Mouse (Mus musculus): Measurements from ENCODE around the gene Ascc1.

The Ascc1 gene

DNA sequence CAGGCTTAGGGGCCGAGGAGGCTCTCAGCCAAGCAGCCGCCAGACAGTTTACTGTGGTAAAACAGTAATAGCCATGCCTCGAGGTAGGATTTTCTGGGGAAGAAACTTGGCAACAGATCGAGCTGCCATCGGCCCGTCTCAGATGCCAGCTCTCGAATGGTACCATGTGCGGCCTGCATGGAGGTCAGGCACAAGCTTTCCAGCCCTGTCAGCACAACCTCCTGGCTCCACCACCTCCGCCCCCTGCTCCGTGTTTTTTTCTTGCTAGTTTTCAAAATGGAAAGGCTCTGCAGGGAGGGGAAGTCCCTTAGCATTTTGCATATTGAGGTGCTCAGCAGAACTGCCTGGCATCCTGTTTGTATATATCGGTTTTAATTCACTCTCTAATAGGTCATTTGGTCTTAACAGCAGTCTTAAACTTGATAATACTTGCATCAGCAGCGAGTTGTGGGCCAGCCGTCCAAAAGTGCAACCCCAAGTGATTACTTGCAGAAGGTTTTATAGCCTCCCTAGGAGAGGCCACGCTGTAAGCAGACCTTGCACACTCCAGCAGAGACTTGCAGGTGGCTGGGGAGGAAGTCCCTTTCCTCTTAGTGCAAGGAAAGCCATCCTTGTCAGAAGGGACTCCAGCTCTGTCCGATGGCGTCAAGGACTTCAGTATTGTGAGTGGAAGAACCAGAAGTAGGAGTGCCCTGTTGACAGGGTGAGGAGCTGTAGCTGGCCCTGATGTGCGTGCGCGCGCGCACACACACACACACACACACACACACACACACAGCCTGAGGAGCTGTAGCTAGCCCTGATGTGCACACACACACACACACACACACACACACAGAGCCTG, 78.6 kb downstream of the Ascc1 start:
- DNase-seq, result no peak

DNA sequence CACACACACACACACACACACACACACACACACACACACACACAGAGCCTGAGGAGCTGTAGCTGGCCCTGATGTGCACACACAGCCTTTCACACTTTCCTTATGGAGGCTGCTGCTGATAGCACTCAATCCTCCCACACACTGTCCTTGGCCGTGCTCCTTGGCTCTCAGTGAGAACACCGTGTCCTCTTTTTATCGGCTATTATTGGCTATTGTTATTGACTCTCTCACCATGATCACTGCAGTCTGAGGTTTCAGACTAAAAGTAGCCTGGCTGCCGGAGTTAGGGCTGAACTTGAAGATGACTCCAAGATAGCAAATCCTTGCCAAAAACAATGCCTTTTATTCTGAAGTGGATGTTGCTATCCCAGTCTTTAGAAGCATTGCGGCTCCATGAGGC, 79.3 kb downstream of the Ascc1 start:
- DNase-seq, result no peak

GRCm38 (mm10) chr10:60084065-60084464, 81.5 kb downstream of the Ascc1 start:
- no peak for DNase-seq

- DNase-seq, result no peak
These were observed 89.7 kb downstream of the Ascc1 start for GRCm38 (mm10) chr10:60092311-60092710.

DNA sequence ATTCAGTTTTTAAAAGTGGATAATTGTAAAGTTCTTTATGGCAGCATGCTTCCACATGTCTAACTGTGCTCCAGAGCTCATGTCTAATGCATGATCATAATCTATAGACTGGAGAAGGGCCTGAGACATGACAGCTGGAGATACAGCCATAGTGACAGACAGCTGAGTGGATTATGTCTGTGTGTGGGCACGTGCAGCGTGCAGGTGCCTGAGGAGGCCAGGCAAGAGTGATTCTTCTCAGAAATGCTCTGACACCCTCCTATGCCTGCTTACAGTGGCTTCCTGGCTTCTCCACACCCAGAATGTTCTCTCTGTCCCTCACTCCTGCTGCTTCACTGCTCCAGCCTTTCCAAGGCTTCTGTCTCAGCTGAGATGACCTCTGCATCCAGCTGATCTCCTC, 91.1 kb downstream of the Ascc1 start:
- DNase-seq, result no peak

DNA sequence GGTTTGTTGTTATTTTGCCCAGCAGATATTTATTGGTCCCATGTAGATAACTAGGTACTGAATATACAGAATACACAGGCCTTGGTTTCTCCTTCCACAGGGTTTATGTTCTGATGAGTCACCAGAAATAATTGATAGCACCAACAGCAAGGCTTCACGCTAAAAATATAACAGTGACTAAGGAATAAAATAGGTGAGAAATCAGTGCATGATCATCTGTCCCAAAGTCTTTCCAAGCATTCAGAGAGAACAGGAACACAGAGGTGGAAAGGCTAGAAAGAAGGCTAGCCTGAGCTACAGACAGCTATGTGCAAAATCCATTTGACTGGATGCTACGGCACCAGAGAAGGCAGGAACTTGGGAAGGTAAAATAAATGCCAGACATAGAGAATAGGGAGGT, 93.0 kb downstream of the Ascc1 start:
- DNase-seq, result no peak

DNA sequence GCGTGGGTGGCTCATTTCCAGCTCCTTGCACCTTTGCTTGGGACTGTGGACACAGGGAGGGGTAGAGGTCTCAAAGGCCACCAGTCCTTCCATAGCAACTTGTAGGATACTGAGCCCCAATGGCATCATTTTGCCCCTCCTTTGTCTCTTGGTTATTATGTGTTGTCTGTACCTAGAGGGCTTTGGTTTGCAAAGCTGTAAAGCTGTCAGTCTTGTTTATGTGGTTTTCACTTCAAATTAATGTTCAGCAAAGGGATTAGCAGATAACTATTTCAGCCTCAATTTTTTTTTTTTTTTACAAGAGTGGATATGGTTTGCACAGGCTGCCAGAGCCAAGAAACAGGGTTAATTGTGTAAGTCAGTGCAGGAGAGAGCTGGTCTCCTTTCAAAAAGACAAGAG, 93.7 kb downstream of the Ascc1 start:
- DNase-seq, result no peak

DNA sequence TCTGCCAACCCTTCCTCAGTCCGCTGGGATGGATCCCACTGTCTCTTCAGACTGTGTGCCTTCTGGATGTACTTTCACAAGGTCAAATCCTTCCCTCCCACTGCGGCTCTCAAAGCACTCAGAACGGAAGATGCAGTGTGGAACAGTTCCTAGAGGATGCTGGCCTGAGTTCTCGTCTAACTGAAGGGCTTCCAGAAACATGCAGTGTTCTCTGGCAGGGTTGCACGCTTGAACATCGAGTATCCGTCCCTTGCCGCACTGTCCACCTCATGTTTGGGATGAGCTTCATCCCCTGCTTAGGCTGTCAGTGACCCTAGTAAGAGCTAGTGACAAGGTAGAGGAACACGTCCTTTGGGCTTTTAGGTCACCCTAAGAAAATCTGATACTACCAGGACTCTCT, 94.5 kb downstream of the Ascc1 start:
- DNase-seq, result no peak

GRCm38 (mm10) chr10:60097774-60098173, 95.2 kb downstream of the Ascc1 start:
- no peak for DNase-seq

DNA sequence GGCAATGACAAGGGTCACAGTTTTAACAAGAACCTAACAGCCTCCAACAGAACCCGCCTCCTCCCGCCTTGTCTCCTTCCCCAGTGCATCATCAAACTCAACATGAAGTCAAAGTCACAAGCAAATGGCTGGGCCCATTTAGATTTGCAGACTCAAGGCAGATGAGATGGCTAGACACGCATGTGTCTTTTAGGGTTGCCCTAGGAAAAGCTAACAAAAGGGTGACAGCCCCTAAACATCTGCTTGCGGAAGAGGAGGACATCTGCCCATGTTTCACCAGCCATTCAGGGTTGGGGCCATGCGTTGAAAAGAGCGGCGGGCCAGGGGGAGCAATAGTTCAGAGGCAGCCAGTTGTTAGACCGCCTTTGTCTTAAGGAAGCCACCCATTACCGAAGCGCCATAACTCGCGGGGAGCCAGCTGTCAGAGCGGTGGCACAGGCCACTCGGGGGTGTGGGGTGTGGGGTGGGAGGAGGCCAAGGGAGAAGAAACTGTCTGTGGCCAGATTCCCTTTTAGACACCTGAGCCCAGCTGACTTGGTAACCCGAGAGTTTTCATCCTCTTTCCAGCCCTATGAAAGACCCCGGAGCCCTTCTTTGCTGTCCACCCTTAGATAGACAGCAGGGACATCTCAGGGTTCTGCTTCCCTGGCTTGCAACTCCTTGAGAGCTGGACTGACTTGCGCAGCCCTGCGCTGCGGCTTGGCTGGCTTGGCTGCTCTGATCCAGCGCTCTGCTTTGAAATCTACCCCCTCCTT, 103.0 kb downstream of the Ascc1 start:
- no peak for DNase-seq

GRCm38 (mm10) chr10:60106146-60106530, 103.5 kb downstream of the Ascc1 start, which contains the start of gene Spock2:
TSS of gene Spock2 (plus strand) at chr10:60106219.
- no peak for DNase-seq

DNA sequence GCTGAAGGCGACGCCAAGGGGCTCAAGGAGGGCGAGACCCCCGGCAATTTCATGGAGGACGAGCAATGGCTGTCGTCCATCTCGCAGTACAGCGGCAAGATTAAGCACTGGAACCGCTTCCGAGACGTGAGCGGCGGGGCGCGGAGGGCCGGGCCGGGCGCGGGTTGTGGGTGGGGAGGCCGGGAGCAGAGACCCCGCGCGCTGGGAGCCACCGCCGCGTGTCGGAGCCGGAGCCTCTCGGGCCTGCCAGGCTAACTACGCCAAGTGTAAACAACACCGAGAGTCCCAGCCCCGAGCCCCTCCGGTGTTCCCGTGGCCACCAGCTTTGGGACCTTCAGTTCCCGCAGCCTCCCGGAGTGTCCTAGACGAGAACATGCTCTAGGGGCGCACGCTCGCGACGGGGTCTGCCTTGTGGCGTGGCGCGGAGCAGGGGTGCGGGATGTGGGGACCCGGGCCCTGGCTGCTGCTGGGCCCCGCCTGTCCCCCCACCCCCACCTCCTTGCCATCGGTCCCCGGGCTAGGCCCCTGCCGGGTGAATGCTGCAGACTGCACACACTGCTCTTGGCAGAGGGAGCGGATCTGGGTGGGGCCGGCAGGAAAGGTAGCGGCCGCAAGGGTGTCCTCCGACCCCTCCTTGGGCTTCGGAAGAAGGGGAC, 104.1 kb downstream of the Ascc1 start:
- no peak for DNase-seq

DNA sequence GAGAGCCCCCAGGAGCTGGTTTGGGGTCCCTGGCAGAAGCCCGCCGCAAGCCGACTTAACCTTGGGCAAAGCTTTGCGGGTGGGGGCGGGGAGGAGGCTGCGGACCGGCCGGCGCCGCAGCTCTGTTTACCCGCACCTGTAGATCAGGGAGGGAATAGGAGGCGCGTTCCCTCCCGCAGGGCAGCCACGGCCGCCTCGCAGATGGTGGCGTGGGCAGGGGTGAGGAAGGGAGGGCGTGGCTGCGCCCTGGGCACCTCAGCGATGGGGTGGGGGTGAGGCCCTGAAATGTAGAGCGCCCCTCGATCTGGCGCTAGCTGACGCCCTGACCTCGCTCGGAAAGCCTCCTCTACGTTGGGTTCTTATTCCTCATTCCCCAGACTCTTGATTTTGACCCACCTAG, 104.8 kb downstream of the Ascc1 start:
- no peak for DNase-seq

- DNase-seq, result no peak
These were observed 105.9 kb downstream of the Ascc1 start for GRCm38 (mm10) chr10:60108321-60109111.

- no peak for DNase-seq
These were observed 106.7 kb downstream of the Ascc1 start for GRCm38 (mm10) chr10:60109336-60109735.

- DNase-seq, result no peak
These were observed 107.4 kb downstream of the Ascc1 start for GRCm38 (mm10) chr10:60109989-60110388.

DNA sequence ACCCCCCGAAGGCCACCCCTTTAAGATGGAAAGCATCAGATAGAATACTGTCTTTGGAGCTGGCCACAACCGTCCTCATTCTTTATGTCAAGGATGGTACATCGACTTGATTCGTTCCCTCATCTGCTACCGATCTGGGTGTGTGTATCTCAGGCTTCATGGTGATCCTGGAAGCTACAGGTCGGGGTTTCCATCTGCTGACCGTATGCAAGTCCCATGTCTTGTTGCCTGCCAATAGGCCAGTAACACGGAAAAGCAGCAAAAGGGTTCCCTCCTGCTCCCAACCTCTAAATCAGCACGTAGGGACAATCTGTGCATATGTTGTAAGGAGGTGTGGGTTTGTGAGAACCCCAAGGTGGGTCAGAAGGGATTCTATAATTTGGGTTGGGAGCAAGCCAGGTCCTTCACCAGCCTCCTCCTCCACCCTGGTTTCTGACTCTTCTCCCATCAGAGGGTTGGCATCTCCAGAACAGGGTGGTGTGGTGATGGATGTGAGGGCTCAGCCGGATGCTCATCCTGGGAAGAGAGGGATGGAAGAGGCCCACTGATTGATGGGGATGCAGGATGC, 108.4 kb downstream of the Ascc1 start:
- DNase-seq, result no peak

- no peak for DNase-seq
These were observed 111.5 kb downstream of the Ascc1 start for GRCm38 (mm10) chr10:60113965-60114690.

- peak; percentile 17 for DNase-seq
These were observed 113.0 kb downstream of the Ascc1 start for GRCm38 (mm10) chr10:60115345-60116185.

DNA sequence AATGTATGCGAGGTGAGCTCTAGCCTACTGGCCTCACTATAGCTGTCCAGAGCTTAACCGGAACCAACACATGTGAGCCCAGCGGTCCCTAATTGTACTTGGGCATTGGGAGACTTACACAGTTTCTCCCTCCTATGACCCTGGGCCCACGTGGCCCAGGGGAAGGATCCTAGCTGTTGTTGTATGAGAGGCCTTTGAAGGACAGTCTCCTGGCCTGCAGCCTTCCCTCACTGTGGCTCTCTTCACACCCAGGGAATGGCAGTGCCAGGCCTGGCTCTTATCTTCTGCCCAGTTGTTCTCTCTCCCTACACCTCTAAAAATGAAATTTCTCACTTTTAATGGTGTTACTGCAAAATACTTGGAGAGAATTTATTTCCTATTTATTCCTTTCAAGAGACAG, 114.4 kb downstream of the Ascc1 start:
- DNase-seq, result no peak

DNA sequence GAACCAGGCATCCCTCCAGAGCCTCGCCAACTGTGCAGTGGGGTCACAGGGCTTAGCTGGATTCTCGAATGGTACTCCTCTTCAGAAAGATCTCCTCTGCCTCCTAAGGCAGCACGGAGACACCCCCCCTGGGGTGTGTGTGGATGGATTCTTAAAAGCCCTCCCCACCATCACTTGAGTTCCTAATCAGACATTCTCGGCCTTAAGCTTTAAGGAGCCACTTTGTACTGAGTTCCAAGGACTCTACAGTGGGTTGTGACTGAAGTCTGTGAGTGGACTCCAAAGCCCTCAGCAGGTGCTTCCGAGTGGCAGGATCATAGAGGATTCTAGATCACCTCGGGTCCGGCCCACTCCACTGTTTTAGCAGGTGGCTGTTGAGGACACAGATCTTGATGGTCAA, 115.9 kb downstream of the Ascc1 start:
- no peak for DNase-seq

All from liver (tissue).